Mouse (Mus musculus) intestine, embryonic 14.5 days (tissue): Measurements from ENCODE around the gene Slc20a1. TPM values are rescaled to one million over a fixed set of nuclear protein-coding genes. Genes with fewer than 3 reads are reported as not detected.

Experiments used
- ATAC-seq: fragments of 200-750 bp; cut with Nextera tagmentation; replicated peaks from 2 replicates; pipeline ENCODE4 v1.8.0; 2017; ENCODE audit warnings: low read depth, moderate number of reproducible peaks, moderate TSS enrichment, moderate library complexity; ENCODE audit not compliant: low FRiP score, low TSS enrichment
- DNase-seq: peaks from one replicate; pipeline ENCODE4 v3.0.0-alpha.2; 2018; ENCODE audit warnings: low spot score
- H3K27ac ChIP-seq: fragments of 300-500 bp; sonication (generic); 2 replicates; pipeline ENCODE4 v1.5.1; 2014; ENCODE audit warnings: low read depth, mild to moderate bottlenecking, control low read depth
- H3K27me3 ChIP-seq: fragments of 300-500 bp; sonication (generic); replicated peaks from 2 replicates; pipeline ENCODE4 v1.6.1; 2014; ENCODE audit warnings: low read length, control low read depth; ENCODE audit not compliant: control insufficient read depth, insufficient read depth
- H3K36me3 ChIP-seq: fragments of 300-500 bp; sonication (generic); 2 replicates; pipeline ENCODE4 v1.6.1; 2014; ENCODE audit warnings: low read length, control low read depth; ENCODE audit not compliant: control insufficient read depth, insufficient read depth
- H3K4me1 ChIP-seq: fragments of 300-500 bp; sonication (generic); replicated peaks from 2 replicates; pipeline ENCODE4 v1.6.1; 2014; ENCODE audit warnings: low read length, control low read depth, mixed read lengths; ENCODE audit not compliant: control insufficient read depth, insufficient read depth
- H3K4me2 ChIP-seq: fragments of 300-500 bp; sonication (generic); 2 replicates; pipeline ENCODE4 v1.6.1; 2014; ENCODE audit warnings: low read length
- H3K4me3 ChIP-seq: fragments of 300-500 bp; sonication (generic); 2 replicates; pipeline ENCODE4 v1.5.1; 2014; ENCODE audit warnings: low read depth, low read length, control low read depth, mixed read lengths
- H3K9ac ChIP-seq: fragments of 300-500 bp; sonication (generic); 2 replicates; pipeline ENCODE4 v1.6.1; 2014; ENCODE audit warnings: mild to moderate bottlenecking, low read length
- H3K9me3 ChIP-seq: fragments of 300-500 bp; sonication (generic); 2 replicates; pipeline ENCODE4 v1.6.1; 2016; ENCODE audit warnings: low read length, control low read depth; ENCODE audit not compliant: control insufficient read depth
- WGBS: fragments of 180-500 bp; shearing (Covaris S2); extraction: QIAGEN DNeasy Blood & Tissue Kit; methylation state at CpG from one replicate; pipeline ENCODE4 v1.1.7; 2014; 5-methylcytosine and 5-hydroxymethylcytosine counted together
- polyA plus RNA-seq: library from polyadenylated mRNA; unstranded; fragments of >200 nt; fragmentation: Nextera tagmentation; extraction: Ambion mirVana; gene quantifications from 2 replicates; pipeline ENCODE4 v1.2.1, GENCODE M21; 2014

Slc20a1 gene
- polyA plus RNA-seq, 1 experiment from 2014 or later = 61.1 TPM

DNA sequence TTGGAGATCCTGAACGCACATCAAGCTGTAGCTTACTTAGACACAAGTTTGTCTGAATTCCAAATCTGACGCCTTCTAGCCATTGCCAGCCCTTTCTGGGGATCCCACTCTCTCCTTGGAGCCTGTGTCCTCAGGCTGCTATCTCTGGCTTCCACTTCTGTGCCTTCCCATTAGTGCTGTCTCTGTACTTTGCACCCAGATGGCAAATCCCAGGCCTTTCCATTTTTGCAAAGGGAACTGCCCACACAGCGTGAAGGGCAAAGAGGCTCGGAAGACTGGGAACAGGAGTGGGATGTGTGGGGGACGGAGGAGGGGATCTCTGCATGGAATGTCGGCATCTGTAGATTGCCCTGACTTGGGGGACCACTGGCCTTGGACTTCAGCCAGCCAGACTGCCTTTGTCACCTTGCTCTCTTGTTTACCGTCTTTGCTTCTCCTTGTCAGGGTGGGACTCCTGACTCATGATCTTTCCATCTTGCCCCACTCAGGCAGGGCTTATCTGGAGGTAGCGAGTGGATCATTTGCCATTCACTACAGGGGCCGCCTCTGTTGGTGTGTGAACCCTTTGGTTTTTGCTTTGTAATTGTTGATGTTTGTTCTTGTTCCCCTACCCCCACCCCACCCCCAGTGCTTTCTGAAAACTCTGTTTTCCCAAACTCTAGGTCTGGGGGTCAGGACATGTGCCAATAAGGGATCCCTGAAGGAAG is 42.3 kb downstream of the Slc20a1 start:
- H3K9ac ChIP-seq = no peak overlapping the region
- H3K27me3 ChIP-seq = no peaks in the 10 kb centered on the region
- H3K36me3 ChIP-seq = no peaks in the 10 kb centered on the region
- no peak for ATAC-seq
- H3K4me2 ChIP-seq = no peak overlapping the region
- WGBS = 55% methylated on average over 9 of the region's 9 CpGs
- no peak overlapping the region for H3K4me3 ChIP-seq
- DNase-seq = no peak
- peaks cover 13% of the 10 kb centered on the region; the same call in 1 of the 2 replicates for H3K4me1 ChIP-seq
- H3K9me3 ChIP-seq = no peaks in the 10 kb centered on the region
- H3K27ac ChIP-seq = no peak overlapping the region

DNA sequence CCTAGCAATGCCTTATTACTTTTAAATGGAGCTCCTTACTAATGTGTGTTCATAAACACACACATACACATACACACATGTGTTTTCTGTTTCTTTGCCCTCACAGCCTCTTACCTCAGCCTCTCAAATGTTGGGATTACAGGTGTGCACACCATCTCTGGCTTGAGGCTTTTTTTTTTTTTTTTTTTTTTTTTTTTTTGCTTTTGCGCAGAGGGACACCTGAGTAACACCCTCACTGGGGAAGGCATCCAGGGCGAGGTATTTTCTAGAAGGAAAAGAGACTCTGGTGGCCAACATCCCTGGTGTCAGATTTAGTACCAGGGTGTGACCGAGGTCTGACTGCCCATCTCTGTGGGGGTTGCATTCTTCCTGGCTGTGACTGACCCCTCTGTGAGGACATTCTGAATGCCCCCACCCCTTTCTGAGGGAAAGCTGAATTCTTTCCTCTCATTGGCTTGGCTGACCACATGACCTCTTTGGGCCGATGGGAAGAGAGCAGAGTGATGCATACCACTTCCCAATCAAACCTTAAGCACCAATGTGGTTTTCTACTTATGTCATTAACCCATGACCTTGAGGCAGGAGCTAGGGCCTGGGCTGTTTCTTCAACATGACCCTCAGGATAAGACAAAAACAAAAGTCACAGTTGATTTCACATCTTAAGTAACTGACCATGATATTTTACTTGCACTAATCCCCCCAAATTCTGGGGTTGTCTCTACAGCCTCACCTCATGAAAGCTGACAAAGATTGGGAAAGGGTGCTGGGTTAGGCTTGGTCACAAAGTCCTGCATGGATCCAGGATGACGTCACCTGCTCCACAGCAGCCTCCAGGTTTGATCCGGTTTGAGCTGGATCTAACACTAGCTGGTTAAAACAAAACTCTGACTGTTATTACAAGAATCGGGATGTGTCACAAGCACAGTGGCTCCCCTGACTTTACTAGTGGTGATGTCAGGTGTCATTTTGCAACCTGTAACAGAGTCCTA is 43.6 kb downstream of the Slc20a1 start:
- H3K27ac ChIP-seq = no peak overlapping the region
- ATAC-seq (no peak), DNase-seq (no peak)
- no peaks in the 10 kb centered on the region for H3K27me3 ChIP-seq
- no peak overlapping the region for H3K4me3 ChIP-seq
- peaks cover 13% of the 10 kb centered on the region; the same call in 1 of the 2 replicates for H3K4me1 ChIP-seq
- no peaks in the 10 kb centered on the region for H3K9me3 ChIP-seq
- no peaks in the 10 kb centered on the region for H3K36me3 ChIP-seq
- H3K9ac ChIP-seq = no peak overlapping the region
- 57% methylated on average over 7 of the region's 7 CpGs for WGBS
- H3K4me2 ChIP-seq = no peak overlapping the region

DNA sequence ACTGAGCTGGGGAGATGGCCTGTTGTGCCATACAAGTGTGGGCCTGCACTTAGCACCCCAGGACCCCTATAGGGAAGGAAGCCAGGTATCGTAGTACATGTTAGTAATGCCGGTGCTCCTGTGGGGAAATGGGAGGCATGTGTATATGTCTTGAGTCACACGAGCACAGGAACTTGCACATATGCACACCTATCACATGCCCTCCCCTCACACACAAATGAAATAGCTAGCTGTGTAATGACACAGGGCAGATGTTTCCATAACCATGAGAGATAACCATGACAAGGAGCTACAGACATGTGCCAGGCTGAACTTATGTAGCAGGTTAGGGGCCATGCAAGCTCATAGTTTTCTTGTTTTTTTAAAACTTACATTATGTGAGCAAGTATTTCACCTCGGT is 44.4 kb downstream of the Slc20a1 start:
- no peak overlapping the region for H3K9ac ChIP-seq
- peaks cover 13% of the 10 kb centered on the region; the same call in 1 of the 2 replicates for H3K4me1 ChIP-seq
- H3K27ac ChIP-seq = no peak overlapping the region
- ATAC-seq (no peak), DNase-seq (no peak)
- no peaks in the 10 kb centered on the region for H3K9me3 ChIP-seq
- H3K4me3 ChIP-seq = no peak overlapping the region
- no peak overlapping the region for H3K4me2 ChIP-seq
- 82% methylated on average over 4 of the region's 4 CpGs for WGBS
- H3K36me3 ChIP-seq = no peaks in the 10 kb centered on the region
- H3K27me3 ChIP-seq = no peaks in the 10 kb centered on the region

DNA sequence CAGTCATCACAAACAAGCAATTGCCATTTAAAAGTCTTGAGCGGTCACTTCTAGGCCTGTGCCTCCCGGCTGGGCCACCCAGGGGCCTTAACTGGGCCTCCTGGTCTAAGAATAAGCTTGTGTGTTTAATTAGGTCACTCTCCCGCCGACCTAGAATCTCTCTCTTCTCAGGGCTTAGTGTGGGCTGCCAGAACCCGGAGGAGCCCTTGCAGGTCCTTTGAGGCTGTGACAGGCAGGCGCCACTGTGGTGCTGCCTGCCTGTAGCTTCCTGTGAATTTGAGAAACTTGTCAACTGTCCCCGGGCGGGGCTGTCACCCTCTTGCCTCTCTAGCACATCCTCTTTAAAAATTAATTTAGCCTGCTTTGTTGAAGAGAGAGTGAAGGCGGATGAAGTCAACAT is 45.2 kb downstream of the Slc20a1 start:
- Histone ChIP-seq H3K27ac (no peak overlapping the region), H3K9ac (no peak overlapping the region), H3K4me1 (peaks cover 13% of the 10 kb centered on the region; the same call in 1 of the 2 replicates), H3K4me2 (no peak overlapping the region), H3K9me3 (no peaks in the 10 kb centered on the region), H3K36me3 (no peaks in the 10 kb centered on the region), H3K4me3 (no peak overlapping the region), H3K27me3 (no peaks in the 10 kb centered on the region)
- 33% methylated on average over 9 of the region's 9 CpGs for WGBS
- ATAC-seq (no peak), DNase-seq (no peak)

DNA sequence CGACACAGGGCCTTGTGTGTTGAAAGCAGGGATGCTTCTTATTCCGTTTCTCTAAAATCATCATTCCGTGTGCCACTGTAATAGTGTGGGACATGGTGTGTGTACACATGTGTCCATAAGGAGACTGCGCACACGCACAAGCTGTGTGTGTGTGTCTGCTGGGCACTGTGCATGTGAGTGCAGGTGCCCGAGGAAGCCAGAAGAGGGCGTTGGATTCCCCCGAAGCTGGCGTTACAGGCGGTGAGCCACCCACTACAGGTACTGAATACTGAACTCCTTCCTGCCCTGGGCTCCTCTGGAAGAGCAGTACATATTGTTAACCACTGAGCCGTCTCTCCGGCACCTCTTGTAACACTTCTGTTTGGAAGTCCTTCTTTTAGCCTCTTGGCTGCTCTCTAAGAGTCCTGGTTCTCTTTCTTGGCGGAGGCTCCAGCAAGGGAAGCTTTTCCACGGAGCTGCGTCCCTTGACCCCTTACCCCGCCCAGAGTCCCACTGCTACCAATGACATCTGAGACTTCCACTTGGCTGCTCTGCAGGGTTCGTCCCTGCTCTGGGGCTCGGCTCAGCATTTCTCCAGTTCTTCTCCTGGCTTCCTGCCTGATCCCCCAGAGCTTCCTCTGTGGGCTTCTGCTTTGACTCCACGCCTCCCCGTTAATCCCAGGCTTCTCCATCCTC is 46.0 kb downstream of the Slc20a1 start:
- no peaks in the 10 kb centered on the region for H3K9me3 ChIP-seq
- H3K27me3 ChIP-seq = no peaks in the 10 kb centered on the region
- H3K27ac ChIP-seq = no peak overlapping the region
- no peak overlapping the region for H3K9ac ChIP-seq
- no peak for DNase-seq
- H3K4me3 ChIP-seq = no peak overlapping the region
- WGBS = 76% methylated on average over 20 of the region's 20 CpGs
- no peaks in the 10 kb centered on the region for H3K36me3 ChIP-seq
- no peak for ATAC-seq
- H3K4me2 ChIP-seq = no peak overlapping the region
- peaks cover 13% of the 10 kb centered on the region; the same call in 1 of the 2 replicates for H3K4me1 ChIP-seq

DNA sequence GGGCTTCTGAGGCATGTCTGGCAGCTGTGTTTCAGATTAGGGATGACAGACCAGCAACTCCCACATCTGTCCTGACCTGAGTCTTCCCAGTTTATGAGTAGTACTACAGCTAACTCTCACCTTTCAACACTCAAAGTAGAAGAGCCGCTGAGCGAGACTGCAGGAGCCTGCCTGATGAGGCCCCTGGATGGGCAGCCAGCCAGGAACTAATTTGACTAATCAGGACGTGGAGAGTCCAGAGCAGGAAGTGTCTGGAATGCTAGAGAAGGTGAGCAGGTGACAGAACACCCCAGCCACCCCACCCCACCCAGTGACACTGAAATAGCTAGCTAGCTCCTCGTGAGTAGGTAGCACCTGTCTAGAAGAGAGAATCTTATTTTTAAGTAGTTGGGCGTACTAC is 47.1 kb downstream of the Slc20a1 start:
- no peak for DNase-seq
- H3K27me3 ChIP-seq = no peaks in the 10 kb centered on the region
- no peaks in the 10 kb centered on the region for H3K36me3 ChIP-seq
- H3K4me3 ChIP-seq = no peak overlapping the region
- ATAC-seq = peak; percentile 74
- H3K9me3 ChIP-seq = no peaks in the 10 kb centered on the region
- H3K4me2 ChIP-seq = no peak overlapping the region
- 48% methylated on average over 5 of the region's 5 CpGs for WGBS
- peaks cover 13% of the 10 kb centered on the region; the same call in 1 of the 2 replicates for H3K4me1 ChIP-seq
- no peak overlapping the region for H3K9ac ChIP-seq
- no peak overlapping the region for H3K27ac ChIP-seq

DNA sequence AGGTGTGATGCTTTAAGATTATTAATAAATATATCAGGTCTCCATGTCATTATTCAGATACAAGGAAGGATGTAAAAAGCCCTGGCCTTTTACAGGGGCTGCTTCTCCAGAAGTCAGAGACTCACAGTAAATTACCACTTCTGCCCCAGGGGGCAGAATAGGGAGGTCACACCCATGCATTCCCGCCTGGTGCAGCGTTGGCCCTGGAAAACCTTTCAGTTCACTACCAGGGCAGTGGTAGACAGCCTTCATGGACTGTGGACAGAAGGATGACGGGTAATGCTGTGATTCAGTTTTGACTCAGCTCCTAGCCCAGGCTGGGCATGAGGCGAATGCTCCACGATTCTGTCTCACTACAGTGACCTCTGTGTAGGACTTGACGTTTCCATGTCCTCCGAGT is 47.9 kb downstream of the Slc20a1 start:
- WGBS = 80% methylated on average over 7 of the region's 7 CpGs

DNA sequence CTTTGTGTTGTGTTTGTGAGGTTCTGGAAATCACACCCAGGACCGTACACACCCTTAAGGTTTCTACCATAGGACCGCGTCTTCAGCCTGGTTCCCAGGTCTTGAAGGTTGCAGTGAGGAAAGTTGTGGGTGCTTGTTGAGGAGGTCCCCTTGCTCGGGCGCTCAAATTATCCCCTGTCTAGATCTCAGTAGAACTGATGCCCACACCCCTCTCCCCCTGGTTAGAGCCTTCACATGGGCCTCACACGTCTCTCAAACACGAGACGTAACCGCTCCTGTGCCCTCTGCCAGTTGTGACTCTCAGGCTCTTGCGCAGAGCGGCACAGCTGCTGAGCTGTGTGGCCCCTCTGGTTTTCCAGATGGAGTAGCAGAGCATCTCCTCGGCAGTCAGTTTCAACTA is 48.4 kb downstream of the Slc20a1 start:
- H3K27me3 ChIP-seq = no peaks in the 10 kb centered on the region
- WGBS = 96% methylated on average over 12 of the region's 12 CpGs
- no peak for ATAC-seq

More for the DNA sequence above, 47.9 kb downstream of the Slc20a1 start:
- Histone ChIP-seq H3K27ac (no peak overlapping the region), H3K9me3 (no peaks in the 10 kb centered on the region), H3K36me3 (no peaks in the 10 kb centered on the region), H3K9ac (no peak overlapping the region), H3K4me3 (no peak overlapping the region), H3K4me1 (peaks cover 10% of the 10 kb centered on the region; the same call in 1 of the 2 replicates), H3K4me2 (no peak overlapping the region), H3K27me3 (no peaks in the 10 kb centered on the region)
- ATAC-seq (no peak), DNase-seq (no peak)

More for the DNA sequence above, 48.4 kb downstream of the Slc20a1 start:
- no peak overlapping the region for H3K4me3 ChIP-seq
- H3K9ac ChIP-seq = no peak overlapping the region
- DNase-seq = no peak
- H3K27ac ChIP-seq = no peak overlapping the region
- no peaks in the 10 kb centered on the region for H3K36me3 ChIP-seq
- H3K9me3 ChIP-seq = no peaks in the 10 kb centered on the region
- H3K4me1 ChIP-seq = peaks cover 10% of the 10 kb centered on the region; the same call in 1 of the 2 replicates
- no peak overlapping the region for H3K4me2 ChIP-seq
